Mouse (Mus musculus) E14TG2a.4 (cell line): ENCODE measurements around the gene Gm29644.
"Not testable (repeated sequence)": the region's sequence is repeated elsewhere in the genome, so short reads cannot be mapped to it uniquely, and the experiment has no call there.

ENCODE experiments used
- H3K27me3 ChIP-seq: 2 replicates; pipeline ENCODE4 v1.6.1; 2014; ENCODE audit warnings: low read length, control low read depth; ENCODE audit not compliant: insufficient read depth
- H3K36me3 ChIP-seq: 2 replicates; pipeline ENCODE4 v1.6.1; 2014; ENCODE audit warnings: low read length, control low read depth; ENCODE audit not compliant: insufficient read depth
- H3K4me1 ChIP-seq: replicated peaks from 2 replicates; pipeline ENCODE4 v1.6.1; 2014; ENCODE audit warnings: low read depth, low read length, control low read depth
- H3K4me3 ChIP-seq: replicated peaks from 2 replicates; pipeline ENCODE4 v1.5.1; 2014; ENCODE audit warnings: mild to moderate bottlenecking, low read length
- H3K9me3 ChIP-seq: 2 replicates; pipeline ENCODE4 v1.6.1; 2014; ENCODE audit warnings: low read length, control low read depth

Gm29644 gene

GRCm38 (mm10) chrY:70303187-70303586 lies at the start of gene Gm29644, which contains the start of gene Gm29423:
Gm29644 (minus strand) TSS chrY:70303343.
Gm29423 (minus strand) TSS chrY:70303287.
- H3K27me3 ChIP-seq, H3K4me1 ChIP-seq, H3K4me3 ChIP-seq, H3K36me3 ChIP-seq, H3K9me3 ChIP-seq: not testable (repeated sequence)

GRCm38 (mm10) chrY:70273542-70273941 lies 29.6 kb downstream of the Gm29644 start, which contains the start of gene Gm21118:
Gm21118 (minus strand) TSS chrY:70273642.
- H3K36me3 ChIP-seq, H3K9me3 ChIP-seq, H3K27me3 ChIP-seq, H3K4me1 ChIP-seq, H3K4me3 ChIP-seq: not testable (repeated sequence)
